Mouse (Mus musculus) lung, postnatal 0 days (tissue): ENCODE measurements around the gene Iqsec1. TPM values are rescaled to one million over a fixed set of nuclear protein-coding genes. Genes with fewer than 3 reads are reported as not detected.
A peak's percentile ranks its signal among the peaks of the same experiment; 100 is the strongest.

Experiments used
- ATAC-seq: fragments of 200-750 bp; cut with Nextera tagmentation; 2 replicates; pipeline ENCODE4 v1.8.0; 2017; ENCODE audit warnings: moderate library complexity
- DNase-seq: peaks from one replicate; pipeline ENCODE4 v3.0.0-alpha.2; 2016; ENCODE audit warnings: low spot score
- H3K27ac ChIP-seq: fragments of 300-500 bp; sonication (generic); 2 replicates; pipeline ENCODE4 v1.5.1; 2014; ENCODE audit warnings: antibody characterized with exemption, mild to moderate bottlenecking, low read length, mixed read lengths
- H3K27me3 ChIP-seq: fragments of 300-500 bp; sonication (generic); replicated peaks from 2 replicates; pipeline ENCODE4 v1.6.1; 2014; ENCODE audit warnings: low read length, mixed read lengths; ENCODE audit not compliant: insufficient read depth
- H3K36me3 ChIP-seq: fragments of 300-500 bp; sonication (generic); 2 replicates; pipeline ENCODE4 v1.6.1; 2014; ENCODE audit warnings: low read length, mixed read lengths; ENCODE audit not compliant: insufficient read depth
- H3K4me1 ChIP-seq: fragments of 300-500 bp; sonication (generic); 2 replicates; pipeline ENCODE4 v1.6.1; 2014; ENCODE audit warnings: antibody characterized with exemption, low read depth, low read length, mixed read lengths; ENCODE audit not compliant: insufficient read depth
- H3K4me2 ChIP-seq: fragments of 300-500 bp; sonication (generic); replicated peaks from 2 replicates; pipeline ENCODE4 v1.6.1; 2014; ENCODE audit warnings: low read depth, mild to moderate bottlenecking, low read length, moderate library complexity, mixed read lengths
- H3K4me3 ChIP-seq: fragments of 300-500 bp; sonication (generic); 2 replicates; pipeline ENCODE4 v1.5.1; 2014; ENCODE audit warnings: low read depth, low read length
- H3K9ac ChIP-seq: fragments of 300-500 bp; sonication (generic); replicated peaks from 2 replicates; pipeline ENCODE4 v1.6.1; 2014; ENCODE audit warnings: low read depth, mild to moderate bottlenecking
- H3K9me3 ChIP-seq: fragments of 300-500 bp; sonication (generic); 2 replicates; pipeline ENCODE4 v1.6.1; 2016; ENCODE audit warnings: low read length, mixed read lengths
- CTCF ChIP-seq: IDR thresholded peaks from 2 replicates; pipeline ENCODE4 v1.5.1; 2016; ENCODE audit warnings: antibody characterized with exemption, mild to moderate bottlenecking
- EP300 ChIP-seq: IDR thresholded peaks from 2 replicates; pipeline ENCODE4 v1.6.1; 2016; ENCODE audit warnings: antibody characterized with exemption, mild to moderate bottlenecking, control low read depth
- WGBS: fragments of 180-500 bp; shearing (Covaris S2); extraction: QIAGEN DNeasy Blood & Tissue Kit; methylation state at CpG from one replicate; pipeline ENCODE4 v1.1.7; 2014; 5-methylcytosine and 5-hydroxymethylcytosine counted together
- polyA plus RNA-seq: library from polyadenylated mRNA; unstranded; fragments of >200 nt; fragmentation: Nextera tagmentation; extraction: Ambion mirVana; gene quantifications from 2 replicates; pipeline ENCODE4 v1.2.1, GENCODE M21; 2015

Gene Iqsec1
- polyA plus RNA-seq, 1 experiment from 2014 or later, result 18.6 TPM

DNA sequence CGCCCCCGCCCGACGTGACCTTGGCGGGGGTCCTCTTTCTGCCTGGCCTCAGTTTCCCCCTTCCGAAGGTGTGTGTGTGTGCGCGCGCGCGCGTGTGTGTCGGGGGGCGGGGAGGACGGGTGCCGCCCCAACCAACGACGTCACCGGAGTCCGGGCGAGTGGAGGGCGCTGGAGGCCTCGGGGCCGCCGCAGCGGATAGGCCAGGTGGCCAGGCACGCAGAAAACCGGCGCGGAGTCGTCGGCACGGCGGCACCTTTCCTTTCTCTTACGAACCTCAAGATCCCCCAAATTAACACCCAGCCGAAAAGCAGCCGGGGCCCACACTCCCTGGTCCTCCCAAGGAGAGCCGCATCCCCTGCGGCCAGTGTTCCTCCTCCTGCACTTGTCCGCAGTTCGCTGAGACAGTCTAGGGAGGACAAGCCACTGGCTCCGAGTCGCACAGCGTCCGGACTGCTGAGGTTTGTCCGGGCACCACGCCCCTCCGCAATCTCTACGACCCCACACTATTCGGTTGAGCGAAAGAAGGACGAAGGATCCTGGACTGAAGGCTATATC is 251.7 kb downstream of the Iqsec1 start:
- peak; percentile 52 for DNase-seq
- under 1% methylated on average over 35 of the region's 52 CpGs for WGBS
- Histone ChIP-seq H3K27me3 (no peaks in the 10 kb centered on the region), H3K9ac (peak overlapping the region; percentile 76), H3K9me3 (no peaks in the 10 kb centered on the region), H3K36me3 (no peaks in the 10 kb centered on the region), H3K4me2 (peak overlapping the region; percentile 96), H3K27ac (peak overlapping the region; percentile 81), H3K4me1 (peaks cover 13% of the 10 kb centered on the region; the same call in 1 of the 2 replicates), H3K4me3 (peak overlapping the region; percentile 80)
- peak; percentile 54 for ATAC-seq
- TF ChIP-seq EP300, result no peak
- TF ChIP-seq CTCF, result no peak

DNA sequence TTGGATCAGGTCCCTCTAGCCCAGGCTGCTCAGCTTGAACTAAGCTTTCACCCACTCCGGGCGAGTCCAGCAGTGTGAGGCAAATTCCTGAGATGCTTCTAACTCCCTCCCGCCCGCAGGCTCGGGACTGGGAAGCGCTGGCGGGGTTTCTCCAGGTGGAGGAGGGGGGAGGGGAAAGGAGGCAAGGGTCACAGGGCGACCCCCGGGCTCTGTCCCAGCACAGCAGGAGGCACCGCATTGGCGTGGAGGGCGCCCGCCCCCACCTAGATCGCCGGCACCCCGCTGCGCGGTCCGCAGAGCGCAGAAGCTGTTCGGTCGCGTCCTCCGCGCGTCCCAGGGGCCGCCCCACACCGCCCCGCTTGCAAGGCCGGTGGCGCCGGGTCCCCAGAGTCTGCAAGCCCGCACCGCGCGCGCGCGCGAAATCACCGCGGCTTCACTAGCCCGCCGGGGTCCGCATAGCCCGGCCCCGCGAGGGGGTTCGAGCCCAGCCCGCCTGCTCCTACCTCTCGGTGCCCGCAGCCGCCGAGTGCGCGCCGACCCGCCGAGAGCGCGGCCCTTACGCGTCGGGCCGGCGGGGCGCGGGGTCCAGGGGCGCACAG is 252.3 kb downstream of the Iqsec1 start:
- Histone ChIP-seq H3K4me3 (peak overlapping the region; percentile 80), H3K36me3 (no peaks in the 10 kb centered on the region), H3K9me3 (no peaks in the 10 kb centered on the region), H3K27ac (peak overlapping the region; percentile 81), H3K27me3 (no peaks in the 10 kb centered on the region), H3K4me2 (peak overlapping the region; percentile 96), H3K4me1 (peaks cover 17% of the 10 kb centered on the region; the same call in 1 of the 2 replicates), H3K9ac (peak overlapping the region; percentile 76)
- 1% methylated on average over 31 of the region's 69 CpGs for WGBS
- ATAC-seq (peak; percentile 54), DNase-seq (peak; percentile 59)
- TF ChIP-seq CTCF (no peak), EP300 (no peak)

DNA sequence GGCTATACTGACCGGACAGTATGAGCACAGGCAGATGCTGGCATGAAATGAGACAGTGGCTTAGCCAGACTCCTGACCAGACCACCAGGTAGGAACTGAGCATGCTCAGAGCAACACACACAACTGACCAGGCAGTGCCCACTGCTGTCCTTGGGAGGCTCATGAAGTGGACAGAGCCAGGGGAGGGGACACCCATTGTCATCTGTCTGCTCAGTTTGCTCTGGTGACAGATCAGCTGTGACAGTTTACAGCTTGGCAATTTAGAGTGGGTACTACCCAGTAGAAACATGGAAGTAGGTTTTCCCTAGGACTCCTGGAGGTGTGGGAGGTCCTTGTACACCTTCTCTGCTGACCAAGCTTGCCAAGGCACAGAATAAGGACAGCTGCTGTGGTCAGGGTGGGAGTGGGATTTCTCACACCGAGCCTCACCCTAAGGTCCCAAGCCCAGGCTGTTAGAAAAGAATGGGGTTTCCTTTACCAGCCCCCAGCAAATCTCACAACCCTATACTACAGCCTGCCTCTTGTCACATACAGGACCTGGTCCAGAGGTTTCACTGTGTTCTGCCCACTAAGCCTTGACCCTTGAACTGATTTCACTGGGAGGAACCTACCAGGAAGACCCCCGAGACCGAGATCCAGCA is 253.0 kb downstream of the Iqsec1 start:
- DNase-seq, result no peak
- Histone ChIP-seq H3K27me3 (no peaks in the 10 kb centered on the region), H3K9ac (peak overlapping the region; percentile 76; the same call in 1 of the 2 replicates), H3K36me3 (no peaks in the 10 kb centered on the region), H3K4me2 (peak overlapping the region; percentile 96), H3K4me3 (peak overlapping the region; percentile 80), H3K9me3 (no peaks in the 10 kb centered on the region), H3K4me1 (peaks cover 17% of the 10 kb centered on the region; the same call in 1 of the 2 replicates), H3K27ac (no peak overlapping the region)
- ATAC-seq, result no peak
- TF ChIP-seq EP300, result no peak
- no peak for TF ChIP-seq CTCF
- WGBS, result 34% methylated on average over 4 of the region's 4 CpGs

DNA sequence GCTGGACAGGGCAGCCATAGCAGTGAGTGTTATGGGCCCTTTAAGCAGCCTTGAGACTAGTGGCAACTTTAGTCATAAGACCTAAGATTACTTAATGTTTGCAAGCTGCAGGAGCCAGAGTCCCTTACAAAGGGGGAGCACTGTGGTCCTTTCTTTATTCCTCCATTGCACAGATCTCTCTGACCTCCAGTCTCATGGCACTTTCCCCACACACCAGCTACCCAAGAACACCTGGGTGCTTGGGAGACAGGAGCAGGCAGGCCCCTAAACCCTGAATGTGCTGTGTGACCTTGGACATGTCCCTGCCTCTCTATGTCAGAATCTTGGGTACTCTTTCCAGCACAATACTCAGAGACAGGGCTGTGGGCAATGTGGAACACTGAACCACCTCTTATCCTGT is 253.7 kb downstream of the Iqsec1 start:
- H3K27ac ChIP-seq, result no peak overlapping the region; the same call in 1 of the 2 replicates
- TF ChIP-seq CTCF (no peak), EP300 (no peak)
- H3K4me3 ChIP-seq, result no peak overlapping the region
- no peaks in the 10 kb centered on the region for H3K36me3 ChIP-seq
- no peaks in the 10 kb centered on the region for H3K9me3 ChIP-seq
- H3K27me3 ChIP-seq, result no peaks in the 10 kb centered on the region
- peaks cover 17% of the 10 kb centered on the region; the same call in 1 of the 2 replicates for H3K4me1 ChIP-seq
- DNase-seq (no peak), ATAC-seq (no peak)
- H3K9ac ChIP-seq, result no peak overlapping the region
- no peak overlapping the region for H3K4me2 ChIP-seq

DNA sequence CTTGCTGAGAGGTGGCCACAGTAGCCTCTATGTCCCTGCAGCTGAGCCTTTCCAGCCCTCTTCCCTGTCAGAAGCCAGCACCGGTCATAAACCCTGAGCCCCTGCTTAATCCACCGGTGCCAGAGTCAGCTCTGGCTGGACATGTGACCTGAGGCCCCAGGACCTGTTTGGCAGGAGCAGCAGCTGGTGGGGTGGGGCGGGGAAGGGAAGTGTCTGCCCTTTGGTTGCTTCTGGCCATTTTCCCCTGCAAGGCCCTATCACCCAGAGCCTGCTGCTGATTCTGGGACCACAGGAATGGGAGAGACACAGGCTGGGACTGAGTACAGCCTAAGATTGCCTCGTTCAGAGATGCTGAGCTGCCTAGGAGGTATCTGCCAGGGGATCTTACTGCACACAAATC is 257.2 kb downstream of the Iqsec1 start:
- H3K4me3 ChIP-seq, result no peak overlapping the region
- no peaks in the 10 kb centered on the region for H3K36me3 ChIP-seq
- TF ChIP-seq CTCF (no peak), EP300 (no peak)
- no peaks in the 10 kb centered on the region for H3K27me3 ChIP-seq
- no peak overlapping the region for H3K4me2 ChIP-seq
- 30% methylated on average over 4 of the region's 4 CpGs for WGBS
- DNase-seq (no peak), ATAC-seq (no peak)
- H3K9me3 ChIP-seq, result no peaks in the 10 kb centered on the region
- no peak overlapping the region for H3K27ac ChIP-seq
- no peak overlapping the region for H3K9ac ChIP-seq
- H3K4me1 ChIP-seq, result peaks cover 13% of the 10 kb centered on the region; the same call in 1 of the 2 replicates

DNA sequence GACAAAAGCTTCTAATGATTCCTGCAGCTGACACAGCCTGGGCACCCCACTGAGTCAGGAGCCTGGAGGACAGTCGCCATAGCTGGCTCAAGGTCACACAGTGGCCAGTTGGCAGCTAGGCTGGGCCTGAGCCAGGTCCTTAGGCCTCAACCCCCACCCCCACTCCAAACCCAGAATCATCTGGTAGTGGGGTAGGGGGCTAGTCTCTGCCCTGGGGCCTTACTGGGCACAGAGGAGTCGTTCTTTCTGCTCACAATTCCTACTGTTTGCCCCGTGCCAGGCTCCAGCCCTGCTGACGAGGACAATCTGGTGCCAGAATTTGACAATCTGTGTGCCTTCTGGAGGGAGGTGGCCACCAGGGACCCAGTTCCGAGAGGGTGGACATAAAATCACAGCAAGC is 258.7 kb downstream of the Iqsec1 start:
- Histone ChIP-seq H3K4me2 (no peak overlapping the region), H3K9me3 (no peaks in the 10 kb centered on the region), H3K4me3 (no peak overlapping the region), H3K27me3 (no peaks in the 10 kb centered on the region), H3K27ac (no peak overlapping the region), H3K36me3 (no peaks in the 10 kb centered on the region), H3K9ac (no peak overlapping the region), H3K4me1 (peaks cover 8% of the 10 kb centered on the region; the same call in 1 of the 2 replicates)
- TF ChIP-seq EP300 (no peak), CTCF (no peak)
- no peak for DNase-seq
- 61% methylated on average over 5 of the region's 5 CpGs for WGBS
- no peak for ATAC-seq
